9 mouse cellular contexts compared by ENCODE assay signal in genomic region chr7:31000505-31001020, GRCm38 (mm10). TPM values are rescaled to one million over a fixed set of nuclear protein-coding genes. Genes with fewer than 3 reads are reported as not detected.
DNase-seq lines count a peak whose midpoint lies in the region; ATAC-seq lines count a peak whose summit lies in the region.
"Had no signal": no experiment of that assay in that cellular context is flagged by ENCODE, and none has a peak within 500 bp of the region (broad histone marks: within the 10 kb centered on the region; RNA-seq: fewer than 3 reads in every experiment).

No protein-coding gene starts in this region.

- no peak overlapping the region for H3K4me2 ChIP-seq in hindbrain, embryonic 14.5 days (replicated peaks)
- no peak overlapping the region for H3K4me2 ChIP-seq in hindbrain, embryonic 12.5 days (replicated peaks)
- no peak overlapping the region; the same call in 1 of the 2 replicates for H3K4me2 ChIP-seq in intestine, embryonic 15.5 days (replicated peaks)
- H3K4me2 ChIP-seq in liver, embryonic 15.5 days = no peak overlapping the region

- ATAC-seq in hindbrain, embryonic 14.5 days (ENCODE audit: low FRiP score) = no peak
- ATAC-seq in hindbrain, embryonic 12.5 days (ENCODE audit: low FRiP score) = no peak
- ATAC-seq in intestine, embryonic 15.5 days = peak; percentile 72
- peak; percentile 22; the same call in 1 of the 2 replicates for ATAC-seq in liver, embryonic 15.5 days (ENCODE audit: insufficient read depth)

- no peak overlapping the region for H3K4me3 ChIP-seq in hindbrain, embryonic 14.5 days (replicated peaks; ENCODE audit: low read length)
- H3K4me3 ChIP-seq in hindbrain, embryonic 12.5 days = no peak overlapping the region
- no peak overlapping the region for H3K4me3 ChIP-seq in intestine, embryonic 15.5 days (replicated peaks)
- H3K4me3 ChIP-seq in liver, embryonic 15.5 days (replicated peaks) = no peak overlapping the region

- WGBS in hindbrain, embryonic 14.5 days = 51% methylated on average over 7 of the region's 7 CpGs
- 45% methylated on average over 7 of the region's 7 CpGs for WGBS in hindbrain, embryonic 12.5 days
- 17% methylated on average over 7 of the region's 7 CpGs for WGBS in intestine, embryonic 15.5 days
- WGBS in liver, embryonic 15.5 days (ENCODE audit: insufficient replicate concordance) = 12% methylated on average over 7 of the region's 7 CpGs

- H3K36me3 ChIP-seq in hindbrain, embryonic 14.5 days (replicated peaks; ENCODE audit: control insufficient read depth, insufficient read depth) = no peaks in the 10 kb centered on the region
- H3K36me3 ChIP-seq in hindbrain, embryonic 12.5 days = no peaks in the 10 kb centered on the region
- H3K36me3 ChIP-seq in intestine, embryonic 15.5 days = no peaks in the 10 kb centered on the region
- no peaks in the 10 kb centered on the region for H3K36me3 ChIP-seq in liver, embryonic 15.5 days (replicated peaks)

- H3K9me3 ChIP-seq in hindbrain, embryonic 14.5 days (ENCODE audit: control insufficient read depth, low read length) = no peaks in the 10 kb centered on the region
- no peaks in the 10 kb centered on the region; the same call in 1 of the 2 replicates for H3K9me3 ChIP-seq in hindbrain, embryonic 12.5 days (replicated peaks)
- no peaks in the 10 kb centered on the region for H3K9me3 ChIP-seq in intestine, embryonic 15.5 days
- H3K9me3 ChIP-seq in liver, embryonic 15.5 days (replicated peaks) = no peaks in the 10 kb centered on the region

- H3K4me1 ChIP-seq in hindbrain, embryonic 14.5 days (replicated peaks; ENCODE audit: control insufficient read depth, insufficient read depth, low read length) = no peaks in the 10 kb centered on the region
- H3K4me1 ChIP-seq in hindbrain, embryonic 12.5 days = peaks cover 9% of the 10 kb centered on the region; the same call in 1 of the 2 replicates
- H3K4me1 ChIP-seq in intestine, embryonic 15.5 days (replicated peaks) = 0 out of 2 replicates have a peak, but pooled peaks cover 4% of the 10 kb centered on the region
- 0 out of 2 replicates have a peak, but pooled peaks cover 3% of the 10 kb centered on the region for H3K4me1 ChIP-seq in liver, embryonic 15.5 days (replicated peaks)

- H3K27ac ChIP-seq in hindbrain, embryonic 14.5 days = no peak overlapping the region; the same call in 1 of the 2 replicates
- no peak overlapping the region for H3K27ac ChIP-seq in hindbrain, embryonic 12.5 days
- no peak overlapping the region for H3K27ac ChIP-seq in intestine, embryonic 15.5 days
- no peak overlapping the region for H3K27ac ChIP-seq in liver, embryonic 15.5 days (replicated peaks)

- H3K27me3 ChIP-seq in hindbrain, embryonic 14.5 days (ENCODE audit: control insufficient read depth, insufficient read depth, low read length) = no peaks in the 10 kb centered on the region
- no peaks in the 10 kb centered on the region for H3K27me3 ChIP-seq in hindbrain, embryonic 12.5 days
- H3K27me3 ChIP-seq in intestine, embryonic 15.5 days (replicated peaks) = no peaks in the 10 kb centered on the region
- no peaks in the 10 kb centered on the region for H3K27me3 ChIP-seq in liver, embryonic 15.5 days

- DNase-seq in hindbrain, embryonic 14.5 days (ENCODE audit: low spot score) = peak; percentile 62
- DNase-seq in adrenal gland, postnatal 4 days (ENCODE audit: low spot score in 2 of 2) = peak; percentile 18 to 46
- peak; percentile 51 to 67 for DNase-seq in gastrocnemius, adult 8-10 months (ENCODE audit: low spot score in 2 of 2)
- DNase-seq in ovary, postnatal 36 days (ENCODE audit: low spot score) = peak; percentile 16
- peak; percentile 36 for DNase-seq in thymus, postnatal 25 days

- no peak overlapping the region for H3K9ac ChIP-seq in hindbrain, embryonic 14.5 days
- H3K9ac ChIP-seq in hindbrain, embryonic 12.5 days = no peak overlapping the region
- no peak overlapping the region for H3K9ac ChIP-seq in intestine, embryonic 15.5 days
- no peak overlapping the region for H3K9ac ChIP-seq in liver, embryonic 15.5 days

RNA-seq across cellular contexts. Expression of gene Fam187b, which starts 27.0 kb away (rescaled TPM):
- 0.22 and 1.0 TPM in 2 replicates for polyA plus RNA-seq in hindbrain, embryonic 14.5 days (2014; fragmentation: Nextera tagmentation; extraction: Ambion mirVana)
- 0.89 and 1.4 TPM in 2 replicates for polyA plus RNA-seq in hindbrain, embryonic 12.5 days (2016; fragmentation: Nextera tagmentation; extraction: Ambion mirVana)
- under 1 TPM; 0.68 to 0.98 TPM for total RNA-seq in adrenal gland, postnatal 4 days (2021)
- under 1 TPM in 1 of 4 experiments, not detected in 3; 0.19 TPM for total RNA-seq in gastrocnemius, adult 8-10 months (2022)
- 10.1 and 11.4 TPM in 2 replicates for polyA plus RNA-seq in intestine, embryonic 15.5 days (2015; fragmentation: Nextera tagmentation; extraction: Ambion mirVana)
- 2.4 and 3.4 TPM in 2 replicates for polyA plus RNA-seq in liver, embryonic 15.5 days (2015; fragmentation: Nextera tagmentation; extraction: Ambion mirVana)

RNA-seq across cellular contexts. Expression of gene Lsr, which starts 27.3 kb away (rescaled TPM):
- polyA plus RNA-seq in hindbrain, embryonic 14.5 days (2014; fragmentation: Nextera tagmentation; extraction: Ambion mirVana) = 19.6 and 21.7 TPM in 2 replicates
- polyA plus RNA-seq in hindbrain, embryonic 12.5 days (2016; fragmentation: Nextera tagmentation; extraction: Ambion mirVana) = 16.6 and 20.2 TPM in 2 replicates
- 10 to 100 TPM; 15.2 to 17.6 TPM for total RNA-seq in adrenal gland, postnatal 4 days (2021)
- under 1 TPM in 3 of 4 experiments, not detected in 1; 0.29 to 0.56 (median 0.54) TPM for total RNA-seq in gastrocnemius, adult 8-10 months (2022)
- polyA plus RNA-seq in intestine, embryonic 15.5 days (2015; fragmentation: Nextera tagmentation; extraction: Ambion mirVana) = 146 and 163 TPM in 2 replicates
- 28.1 and 31.2 TPM in 2 replicates for polyA plus RNA-seq in liver, embryonic 15.5 days (2015; fragmentation: Nextera tagmentation; extraction: Ambion mirVana)

RNA-seq across cellular contexts. Expression of gene Fxyd5, which starts 41.7 kb away (rescaled TPM):
- polyA plus RNA-seq in hindbrain, embryonic 14.5 days (2014; fragmentation: Nextera tagmentation; extraction: Ambion mirVana) = 13.6 and 14.8 TPM in 2 replicates
- polyA plus RNA-seq in hindbrain, embryonic 12.5 days (2016; fragmentation: Nextera tagmentation; extraction: Ambion mirVana) = 9.6 and 10.4 TPM in 2 replicates
- total RNA-seq in adrenal gland, postnatal 4 days (2021) = 10 to 100 TPM; 30.0 to 31.2 TPM
- total RNA-seq in gastrocnemius, adult 8-10 months (2022) = 1 to 10 TPM; 4.7 to 8.7 (median 6.1) TPM
- polyA plus RNA-seq in intestine, embryonic 15.5 days (2015; fragmentation: Nextera tagmentation; extraction: Ambion mirVana) = 21.7 and 29.8 TPM in 2 replicates
- polyA plus RNA-seq in liver, embryonic 15.5 days (2015; fragmentation: Nextera tagmentation; extraction: Ambion mirVana) = 19.8 and 22.4 TPM in 2 replicates

RNA-seq across cellular contexts. Expression of gene Usf2, which starts 44.0 kb away (rescaled TPM):
- polyA plus RNA-seq in hindbrain, embryonic 14.5 days (2014; fragmentation: Nextera tagmentation; extraction: Ambion mirVana) = 24.9 and 26.5 TPM in 2 replicates
- 29.7 and 32.7 TPM in 2 replicates for polyA plus RNA-seq in hindbrain, embryonic 12.5 days (2016; fragmentation: Nextera tagmentation; extraction: Ambion mirVana)
- 100 to 1,000 TPM; 113 to 125 TPM for total RNA-seq in adrenal gland, postnatal 4 days (2021)
- 10 to 100 TPM; 75.5 to 96.0 (median 89.5) TPM for total RNA-seq in gastrocnemius, adult 8-10 months (2022)
- 17.5 and 18.1 TPM in 2 replicates for polyA plus RNA-seq in intestine, embryonic 15.5 days (2015; fragmentation: Nextera tagmentation; extraction: Ambion mirVana)
- polyA plus RNA-seq in liver, embryonic 15.5 days (2015; fragmentation: Nextera tagmentation; extraction: Ambion mirVana) = 12.4 TPM in 2 replicates

RNA-seq across cellular contexts. Expression of gene Fxyd7, which starts 50.7 kb away (rescaled TPM):
- polyA plus RNA-seq in hindbrain, embryonic 14.5 days (2014; fragmentation: Nextera tagmentation; extraction: Ambion mirVana) = 236 and 249 TPM in 2 replicates
- polyA plus RNA-seq in hindbrain, embryonic 12.5 days (2016; fragmentation: Nextera tagmentation; extraction: Ambion mirVana) = 26.3 and 29.8 TPM in 2 replicates
- total RNA-seq in adrenal gland, postnatal 4 days (2021) = 10 to 100 TPM in 1 of 2 experiments, 1 to 10 TPM in 1; 8.9 to 13.3 TPM
- total RNA-seq in gastrocnemius, adult 8-10 months (2022) = 1 to 10 TPM in 2 of 4 experiments, under 1 TPM in 1, not detected in 1; 0.99 to 1.3 (median 1.3) TPM
- polyA plus RNA-seq in intestine, embryonic 15.5 days (2015; fragmentation: Nextera tagmentation; extraction: Ambion mirVana) = 20.3 and 20.7 TPM in 2 replicates
- 0.17 and 0.26 TPM in 2 replicates for polyA plus RNA-seq in liver, embryonic 15.5 days (2015; fragmentation: Nextera tagmentation; extraction: Ambion mirVana)
- total RNA-seq: liver, adult 2 months had no signal

Comparison
In these comparisons a context has a peak if more than half of its experiments do, and no peak if none do; other contexts are left out.
1. ATAC-seq: peak in intestine, embryonic 15.5 days (single experiment) and liver, embryonic 15.5 days (single experiment); none in hindbrain, embryonic 14.5 days (single experiment) and hindbrain, embryonic 12.5 days (single experiment).
2. Peak in every context shown above with its lines, with median percentiles within 50 percentile points of each other: DNase-seq.